Mouse (Mus musculus) megakaryocyte, embryonic 14.5 days (primary cell): ENCODE results near the gene Fads1.

Experiments used
- FLI1 ChIP-seq: IDR thresholded peaks from 2 replicates; pipeline ENCODE4 v1.6.1; 2012; ENCODE audit warnings: low read length, inconsistent platforms, mixed read lengths
- GATA1 ChIP-seq: IDR thresholded peaks from 3 replicates; pipeline ENCODE4 v1.6.1; 2012; ENCODE audit warnings: mixed read lengths, low read length, inconsistent platforms, borderline replicate concordance

- TF ChIP-seq GATA1, result no peak
- no peak for TF ChIP-seq FLI1
These were observed 40.0 kb downstream of the Fads1 start for GRCm38 (mm10) chr19:10222656-10223055.
